Mouse (Mus musculus) myocyte (in vitro differentiated cells): ENCODE data around the gene Dram1.

Experiments used
- POLR2A ChIP-seq: IDR thresholded peaks from one replicate; pipeline ENCODE4 v1.6.1; 2011; ENCODE audit warnings: low read depth, mild to moderate bottlenecking, control low read depth, moderate library complexity; ENCODE audit not compliant: insufficient read length
- USF1 ChIP-seq: IDR thresholded peaks from one replicate; pipeline ENCODE4 v1.6.1; 2011; ENCODE audit warnings: low read depth, mild to moderate bottlenecking, control low read depth, moderate library complexity

DNA sequence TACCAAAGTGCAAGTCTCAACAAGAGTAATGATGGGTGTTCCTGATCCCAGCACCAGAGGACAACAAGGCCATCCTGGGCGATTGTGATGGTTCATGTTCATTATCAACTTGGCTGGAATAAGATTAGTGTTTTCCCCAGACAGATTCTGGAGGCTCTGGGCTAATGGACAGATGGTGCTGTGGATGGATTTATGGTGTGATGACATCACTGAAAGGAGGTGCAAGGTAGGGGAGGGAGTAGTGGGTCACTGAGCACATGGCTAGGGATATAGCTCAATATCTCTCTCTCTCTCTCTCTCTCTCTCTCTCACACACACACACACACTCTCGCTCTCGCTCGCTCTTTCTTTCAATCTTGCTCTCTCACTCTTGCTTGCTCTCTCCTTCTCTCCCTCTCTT lies 60.7 kb downstream of the Dram1 start:
- no peak for TF ChIP-seq USF1
- TF ChIP-seq POLR2A, result no peak
